In the genomic region with DNA sequence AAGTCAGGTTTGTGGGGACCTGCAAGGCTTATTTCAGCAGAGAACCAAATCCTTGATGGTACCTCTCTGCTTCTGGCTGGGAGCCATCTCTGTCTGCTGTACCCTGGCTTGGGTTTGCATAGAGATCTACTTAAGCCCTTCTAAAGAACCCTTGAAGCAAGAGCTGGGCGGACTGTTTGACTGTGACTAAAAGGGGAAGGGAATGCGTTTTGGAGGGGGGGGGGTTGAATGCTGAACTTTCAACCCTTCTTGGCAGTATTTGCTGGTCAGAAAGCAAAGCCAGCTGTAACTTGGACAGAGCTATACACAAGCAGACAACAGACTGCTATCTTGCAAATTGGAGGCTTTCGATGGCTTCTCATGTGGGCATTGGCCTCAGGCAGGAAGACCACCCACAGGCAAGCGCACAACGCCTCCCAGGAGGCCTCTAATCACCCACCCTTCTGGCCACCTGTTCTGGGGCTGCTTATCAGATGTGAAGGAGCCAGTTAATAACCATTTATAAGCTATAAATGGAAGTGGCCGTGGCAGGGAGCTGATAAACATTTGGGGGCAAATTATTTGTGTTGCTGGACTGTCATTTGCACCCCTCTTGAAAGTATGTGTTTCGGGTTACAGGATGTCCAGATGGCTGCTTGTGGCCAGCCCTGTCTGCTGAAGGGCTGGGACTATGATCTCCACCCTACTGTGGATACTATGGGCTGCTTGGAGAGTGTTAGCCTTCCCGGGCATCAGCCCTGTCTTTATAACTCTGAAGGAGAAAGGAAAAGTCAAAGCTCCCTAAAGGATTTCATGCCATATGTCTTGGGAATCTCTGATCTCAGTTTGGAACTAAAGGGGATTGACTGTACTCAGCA, we compare ENCODE assay signal across 8 mouse cellular contexts.
A peak's percentile ranks its signal among the peaks of the same experiment; 100 is the strongest.
DNase-seq lines count a peak whose midpoint lies in the region; ATAC-seq and TF ChIP-seq lines count a peak whose summit lies in the region.

No protein-coding gene starts in this region.

- DNase-seq in left cerebral cortex, postnatal 4 days: peak; percentile 49
- DNase-seq in left cerebral cortex, adult 11 months (ENCODE audit: low spot score): no peak
- DNase-seq in heart, postnatal 10 days: peak; percentile 31 to 34
- no peak for DNase-seq in liver, embryonic 11.5 days (ENCODE audit: low spot score)
- DNase-seq in left cerebral cortex, postnatal 10 days (ENCODE audit: extremely low spot score in 1 of 2, low spot score in 2 of 2): no peak
- no peak for DNase-seq in spleen, adult 18-20 months
- no peak for DNase-seq in layer of hippocampus, adult 8-10 months (ENCODE audit: low spot score in 2 of 2)

- H3K4me2 ChIP-seq in liver, embryonic 11.5 days: no peak overlapping the region

- no peaks in the 10 kb centered on the region for H3K9me3 ChIP-seq in liver, embryonic 11.5 days (ENCODE audit: control insufficient read depth, low read length)

- 26% methylated on average over 8 of the region's 8 CpGs for WGBS in liver, embryonic 11.5 days
- 49% methylated on average over 8 of the region's 8 CpGs for WGBS in olfactory bulb, adult 2 months

- intact Hi-C loops in left cerebral cortex, postnatal 4 days (cut with DNase I): no loop called here
- intact Hi-C loops in heart, postnatal 10 days (cut with DNase I): no loop called here
- intact Hi-C loops in left cerebral cortex, postnatal 10 days (cut with DNase I): no loop called here

- no peak overlapping the region for H3K27ac ChIP-seq in liver, embryonic 11.5 days (ENCODE audit: low read depth, low read length)
- H3K27ac ChIP-seq in olfactory bulb, adult 2 months (ENCODE audit: insufficient read depth, low read depth, low read length): 0 out of 2 replicates have a peak overlapping the region, but pooled peaks have one; percentile 24

- no peaks in the 10 kb centered on the region for H3K27me3 ChIP-seq in liver, embryonic 11.5 days (replicated peaks; ENCODE audit: control insufficient read depth, insufficient read depth, low read length)

- TF ChIP-seq CTCF in olfactory bulb, adult 2 months (IDR thresholded peaks at IDR 0.05; ENCODE audit: insufficient read depth, low read depth, low read length): no peak

- H3K4me3 ChIP-seq in liver, embryonic 11.5 days (ENCODE audit: low read depth, low read length): no peak overlapping the region
- no peak overlapping the region for H3K4me3 ChIP-seq in olfactory bulb, adult 2 months (ENCODE audit: insufficient read depth, low read depth, low read length)

- H3K36me3 ChIP-seq in liver, embryonic 11.5 days (ENCODE audit: control insufficient read depth, insufficient read depth, low read length): no peaks in the 10 kb centered on the region

- TF ChIP-seq POLR2A in olfactory bulb, adult 2 months (IDR thresholded peaks at IDR 0.05; ENCODE audit: insufficient read depth, low read depth, low read length): no peak

- ATAC-seq in liver, embryonic 11.5 days (replicated peaks; ENCODE audit: low FRiP score): peak; percentile 45

- H3K9ac ChIP-seq in liver, embryonic 11.5 days (ENCODE audit: low read depth, low read length): no peak overlapping the region

- H3K4me1 ChIP-seq in liver, embryonic 11.5 days (replicated peaks; ENCODE audit: control insufficient read depth, insufficient read depth, low read length): peaks cover 9% of the 10 kb centered on the region
- no peaks in the 10 kb centered on the region for H3K4me1 ChIP-seq in olfactory bulb, adult 2 months (ENCODE audit: control insufficient read depth, insufficient read depth, low read length)

Comparison
In these comparisons a context has a peak if more than half of its experiments do, and no peak if none do; other contexts are left out.
1. DNase-seq: peak in left cerebral cortex, postnatal 4 days (single experiment) and heart, postnatal 10 days (2 of 2); none in left cerebral cortex, adult 11 months (single experiment), liver, embryonic 11.5 days (single experiment), left cerebral cortex, postnatal 10 days (0 of 2), spleen, adult 18-20 months (0 of 2) and layer of hippocampus, adult 8-10 months (0 of 2).